Mouse (Mus musculus) left cerebral cortex, postnatal 14 days (tissue): ENCODE results near the gene Kcnk16. TPM values are rescaled to one million over a fixed set of nuclear protein-coding genes. Genes with fewer than 3 reads are reported as not detected.
"Not testable (repeated sequence)": the region's sequence is repeated elsewhere in the genome, so short reads cannot be mapped to it uniquely, and the experiment has no call there.

Source experiments
- DNase-seq, 2 experiments: peaks; one replicate each; pipeline ENCODE4 v3.0.0; 2021 to 2022; ENCODE audit warnings: low spot score in 2 of 2, mixed read lengths in 1 of 2
- intact Hi-C: fragments of 180-260 bp; cut with DNase I; formaldehyde crosslinking; loops from one replicate; pipeline ENCODE4 v1.15.1; 2025
- long read RNA-seq, 2 experiments: library from polyadenylated mRNA; stranded (forward); transcript quantifications; one replicate each; pipeline ENCODE4 v2.0.0; 2021
- total RNA-seq, 2 experiments: library from RNA; stranded (reverse); gene quantifications; 2 replicates each; pipeline ENCODE4 v1.2.3; 2021

Kcnk16 gene
- not detected for total RNA-seq
- long read RNA-seq, experiment 1, result 0 reads
- long read RNA-seq, experiment 2, result 0 reads

GRCm38 (mm10) chr14:20269082-20269809, at the start of gene Kcnk16:
TSS of gene Kcnk16 (minus strand) at chr14:20269199.
- intact Hi-C loops, result loop anchor here (5.0 kb wide), 1 partner anchor 427 kb away; no protein-coding TSS in a partner anchor

GRCm38 (mm10) chr14:20315137-20315536, 46.1 kb upstream of the Kcnk16 start:
- DNase-seq, result no peak
- intact Hi-C loops, result no loop called here

More at GRCm38 (mm10) chr14:20269082-20269809, at the start of gene Kcnk16:
- no peak for DNase-seq

- intact Hi-C loops, DNase-seq: not testable (repeated sequence)
Measured at GRCm38 (mm10) chr14:20305085-20305484, 36.1 kb upstream of the Kcnk16 start.

- DNase-seq, result no peak
- intact Hi-C loops, result no loop called here
Measured at GRCm38 (mm10) chr14:20298131-20298530, 29.1 kb upstream of the Kcnk16 start.

DNA sequence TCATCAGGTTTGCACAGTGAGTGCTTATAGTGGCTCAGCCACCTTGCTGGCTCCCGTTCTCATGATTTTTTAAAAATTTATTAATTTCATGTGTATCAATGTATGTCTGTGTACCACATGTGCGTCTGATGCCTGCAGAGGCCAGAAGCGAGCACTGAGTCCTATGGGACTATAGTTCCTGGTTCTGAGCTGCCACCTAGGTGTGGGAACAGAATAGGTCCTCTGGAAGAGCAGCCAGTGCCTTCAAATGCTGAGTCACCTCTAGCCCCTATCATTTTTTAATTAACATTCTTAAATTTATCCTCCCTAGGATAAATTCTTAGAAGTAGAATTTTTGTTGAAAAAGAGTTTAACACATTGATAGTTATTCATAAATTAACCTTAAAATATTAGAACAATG, 28.6 kb upstream of the Kcnk16 start:
- no peak for DNase-seq
- intact Hi-C loops, result no loop called here

GRCm38 (mm10) chr14:20294947-20295346, 25.9 kb upstream of the Kcnk16 start:
- intact Hi-C loops, result no loop called here
- no peak for DNase-seq

GRCm38 (mm10) chr14:20294117-20294892, 25.3 kb upstream of the Kcnk16 start, which contains the start of gene Nudt13:
TSS of gene Nudt13 (plus strand) at chr14:20294697.
- intact Hi-C loops, result no loop called here
- peak; percentile 86 to 94 for DNase-seq

DNA sequence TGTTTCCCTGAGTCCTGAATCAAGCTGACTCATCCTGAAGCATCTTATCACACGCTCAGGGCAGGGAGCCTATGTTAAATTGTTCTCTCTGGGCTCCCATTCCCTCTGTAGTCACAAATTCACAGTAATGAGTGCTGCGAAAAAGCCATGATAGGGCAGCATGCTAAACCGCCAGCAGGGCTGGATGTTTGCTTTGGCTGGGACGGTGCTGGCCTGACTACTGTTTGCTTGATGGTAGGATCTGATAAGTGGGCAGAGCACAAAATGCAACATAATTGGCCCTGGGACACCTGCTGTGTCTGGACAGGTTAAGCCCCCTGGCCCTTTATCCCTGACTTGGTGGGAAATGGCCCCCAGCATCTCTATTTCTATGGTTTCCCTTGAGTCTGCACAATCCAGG, 22.4 kb upstream of the Kcnk16 start:
- no peak for DNase-seq
- intact Hi-C loops, result no loop called here

DNA sequence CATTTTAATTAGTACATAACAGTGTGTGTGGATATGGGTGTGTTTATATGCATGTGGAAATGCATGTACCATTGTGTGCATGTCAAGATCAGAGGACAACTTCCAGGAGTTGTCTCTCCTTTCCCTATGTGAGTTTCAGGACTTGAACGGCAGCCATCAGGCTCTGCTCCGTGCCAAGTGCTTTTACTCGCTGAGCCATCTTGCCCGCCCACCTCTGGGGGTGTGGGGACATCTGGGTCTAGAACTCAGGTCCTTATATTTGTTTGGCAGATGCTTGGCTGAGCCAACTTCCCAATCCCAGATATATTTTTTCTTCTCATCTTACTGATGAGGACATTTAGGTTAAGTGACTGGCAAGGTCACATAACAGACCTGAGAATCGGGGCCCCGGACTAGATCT, 578 bp downstream of the Kcnk16 start:
- intact Hi-C loops, result loop anchor here (5.0 kb wide), 1 partner anchor 426 kb away; no protein-coding TSS in a partner anchor
- peak; percentile 56 to 62 for DNase-seq

- intact Hi-C loops, result no loop called here
- no peak for DNase-seq
Measured at GRCm38 (mm10) chr14:20262346-20262745, 6.7 kb downstream of the Kcnk16 start.

DNA sequence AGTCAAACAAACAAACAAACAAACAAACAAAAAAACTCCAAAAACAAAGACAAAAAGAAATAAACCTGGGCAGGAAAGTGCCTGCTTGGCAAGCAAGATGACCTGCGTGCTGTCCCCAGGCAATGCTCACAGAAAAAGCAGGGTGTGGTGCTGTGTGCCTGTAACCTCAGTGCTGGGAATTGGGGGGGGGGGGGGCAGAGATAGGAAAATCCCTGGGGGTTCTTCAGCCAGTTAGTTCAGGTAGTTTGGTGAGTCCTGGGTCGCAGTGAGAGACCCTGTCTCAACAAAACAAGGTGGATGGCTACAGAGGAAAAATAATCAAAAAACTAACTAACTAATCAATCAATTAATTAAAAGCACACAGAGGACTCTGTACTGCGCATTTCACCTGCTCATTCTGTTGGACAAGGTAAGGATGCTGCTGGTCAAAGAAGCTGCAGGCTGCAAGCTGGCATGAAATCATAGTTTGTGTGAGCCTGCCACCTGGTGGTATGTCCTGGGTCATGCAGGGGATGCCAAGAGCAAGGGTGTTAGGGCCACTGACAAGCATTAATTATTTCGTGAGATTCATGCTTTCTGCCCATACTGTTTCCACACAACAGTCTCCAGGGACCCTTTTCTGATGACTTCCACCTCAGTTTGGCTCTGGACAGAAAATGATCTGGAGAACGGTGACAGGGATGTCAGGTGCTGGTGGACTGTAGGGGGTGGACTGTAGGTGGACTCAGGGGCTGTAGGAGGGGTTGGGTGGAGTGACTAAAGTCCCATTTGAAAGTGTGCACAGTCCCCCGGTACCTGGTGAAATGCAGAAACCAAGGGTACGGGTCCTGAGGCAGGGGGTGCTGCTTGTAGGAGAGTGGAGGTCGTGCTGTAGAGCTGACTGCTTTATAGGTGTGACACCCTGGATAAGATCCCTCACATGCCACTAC, 10.6 kb downstream of the Kcnk16 start:
- intact Hi-C loops, result loop anchor here (1.0 to 10.0 kb wide), 2 partner anchors 144 to 434 kb away; partner anchors contain the start of gene Rtraf
- DNase-seq, result peak; percentile 75 to 88

GRCm38 (mm10) chr14:20250237-20251171, 18.5 kb downstream of the Kcnk16 start:
- peak; percentile 44 to 62 for DNase-seq
- intact Hi-C loops, result loop anchor here (10.0 kb wide), 1 partner anchor 426 kb away; the partner anchor contains the start of gene Rtraf

GRCm38 (mm10) chr14:20248001-20248400, 21.0 kb downstream of the Kcnk16 start:
- intact Hi-C loops, result no loop called here
- DNase-seq, result no peak

GRCm38 (mm10) chr14:20246811-20247266, 22.2 kb downstream of the Kcnk16 start:
- no peak for DNase-seq

DNA sequence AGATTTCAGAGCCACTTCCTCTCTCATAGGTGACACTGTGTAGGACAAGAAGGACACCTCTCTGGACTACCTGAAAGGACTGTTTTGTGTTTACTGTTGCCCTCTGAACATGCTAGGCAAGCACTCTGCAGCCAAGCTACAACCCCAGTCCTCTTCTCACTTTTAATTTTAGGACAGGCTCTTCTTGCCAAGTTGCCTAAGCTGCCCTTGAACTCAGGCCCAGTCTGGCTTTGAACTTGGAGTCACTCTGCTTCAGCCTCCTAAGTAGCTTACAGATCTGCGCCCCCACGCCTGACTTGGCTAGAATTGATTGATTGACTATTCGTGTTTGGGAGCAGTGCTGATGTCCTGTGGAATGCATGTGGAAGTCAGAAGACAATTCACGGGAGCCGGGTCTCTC, 23.1 kb downstream of the Kcnk16 start:
- no peak for DNase-seq
- intact Hi-C loops, result no loop called here

More at GRCm38 (mm10) chr14:20246811-20247266, 22.2 kb downstream of the Kcnk16 start:
- intact Hi-C loops, result no loop called here

- intact Hi-C loops, result no loop called here
- no peak for DNase-seq
Measured at GRCm38 (mm10) chr14:20245318-20245717, 23.7 kb downstream of the Kcnk16 start.

- no peak for DNase-seq
- intact Hi-C loops, result loop anchor here (5.0 kb wide), 1 partner anchor 121 kb away; no protein-coding TSS in a partner anchor
Measured at GRCm38 (mm10) chr14:20243158-20243557, 25.8 kb downstream of the Kcnk16 start.

GRCm38 (mm10) chr14:20242454-20242853, 26.5 kb downstream of the Kcnk16 start:
- DNase-seq, result no peak
- intact Hi-C loops, result loop anchor here (5.0 kb wide), 1 partner anchor 120 kb away; no protein-coding TSS in a partner anchor
